Mouse (Mus musculus) urinary bladder, postnatal 4 days (tissue): ENCODE measurements around the gene Tssk2.

Source experiments
- DNase-seq, 2 experiments: peaks; one replicate each; pipeline ENCODE4 v3.0.0; 2021 to 2022; ENCODE audit warnings: low spot score in 2 of 2

The Tssk2 gene

GRCm38 (mm10) chr16:17898462-17898861 lies at the start of gene Tssk2, which contains the start of gene Dgcr2:
Gene Tssk2, plus strand, starts transcription at chr16:17898637.
Gene Dgcr2, minus strand, starts transcription at chr16:17898562.
- no peak for DNase-seq

DNA sequence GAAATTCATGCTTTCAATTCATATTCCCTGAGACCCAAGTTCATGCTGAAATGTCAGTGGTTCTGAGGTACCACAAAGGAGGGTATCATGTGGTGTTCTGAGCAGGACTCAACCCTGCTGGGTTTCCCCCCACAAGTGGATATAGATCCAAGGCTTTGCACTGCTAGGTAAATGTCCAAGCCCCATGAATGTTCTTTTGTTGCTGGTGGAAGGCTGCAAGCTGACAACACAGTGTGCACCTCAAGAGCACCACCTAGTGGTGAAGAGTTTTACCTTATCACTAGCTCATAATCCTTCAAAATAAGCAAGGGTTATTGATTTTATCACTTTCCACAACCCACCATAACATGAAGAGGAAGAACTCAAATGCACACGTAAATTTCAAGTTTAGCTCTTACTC lies 49.5 kb upstream of the Tssk2 start:
- DNase-seq, result no peak

DNA sequence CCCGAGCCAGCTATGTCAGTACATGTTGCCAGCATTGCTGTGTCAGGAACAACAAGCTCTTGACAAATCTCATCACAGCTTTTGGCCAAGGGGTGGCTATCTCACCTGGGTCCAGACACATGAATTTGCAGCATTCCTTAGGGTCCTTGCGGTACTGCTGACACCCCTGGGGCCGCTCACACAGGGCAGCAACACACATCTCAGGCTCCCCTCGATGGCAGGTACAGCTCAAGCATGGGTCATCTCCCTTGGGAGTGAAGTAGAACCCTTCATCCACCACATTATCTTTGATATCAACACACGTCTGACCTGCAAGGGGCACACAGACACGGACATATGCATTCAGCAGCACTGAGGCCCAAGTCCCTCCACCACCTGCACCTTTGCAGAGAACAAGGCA lies 49.0 kb upstream of the Tssk2 start:
- no peak for DNase-seq

DNA sequence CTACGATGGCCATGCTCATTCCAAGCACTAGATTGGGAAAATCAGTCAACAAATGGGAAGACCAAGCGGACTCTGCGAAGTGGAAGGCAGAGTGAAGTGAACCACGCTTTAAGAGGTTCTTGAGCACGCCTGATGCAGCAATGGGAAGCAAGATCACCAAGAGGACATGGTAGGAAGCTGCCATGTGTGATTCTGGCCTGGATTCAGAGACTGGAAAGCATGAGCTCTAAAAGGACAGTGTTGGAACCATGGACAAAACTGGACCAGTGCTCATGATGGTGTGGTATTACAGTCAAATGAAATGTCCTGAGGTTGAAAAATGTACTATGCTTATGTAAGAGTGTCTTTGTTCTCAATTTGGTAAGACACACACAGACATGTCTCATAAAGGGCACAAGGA lies 47.1 kb upstream of the Tssk2 start:
- no peak for DNase-seq

- no peak for DNase-seq
These were observed 46.6 kb upstream of the Tssk2 start for GRCm38 (mm10) chr16:17851860-17852259.

- DNase-seq, result no peak
These were observed 45.2 kb upstream of the Tssk2 start for GRCm38 (mm10) chr16:17853263-17853662.

- no peak for DNase-seq
These were observed 41.3 kb upstream of the Tssk2 start for GRCm38 (mm10) chr16:17857157-17857556.

DNA sequence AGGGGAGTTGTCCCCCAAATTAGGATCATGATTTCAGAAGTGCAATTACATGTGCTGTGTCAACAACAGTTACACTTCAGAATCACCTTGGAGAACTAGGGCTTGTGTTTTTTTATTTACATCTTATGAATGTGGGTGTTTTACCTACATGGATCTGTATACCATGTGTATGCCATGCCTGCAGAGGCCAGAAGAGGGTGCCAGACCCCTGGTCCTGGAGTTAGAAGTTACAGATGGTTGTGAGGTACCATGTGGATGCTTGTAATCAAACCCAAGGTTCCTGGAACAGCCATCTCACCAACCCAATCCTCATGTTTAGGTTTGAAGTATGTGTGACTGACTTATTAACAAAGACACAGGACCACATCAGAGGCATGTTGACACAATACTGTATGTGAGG lies 39.8 kb upstream of the Tssk2 start:
- DNase-seq, result no peak

DNA sequence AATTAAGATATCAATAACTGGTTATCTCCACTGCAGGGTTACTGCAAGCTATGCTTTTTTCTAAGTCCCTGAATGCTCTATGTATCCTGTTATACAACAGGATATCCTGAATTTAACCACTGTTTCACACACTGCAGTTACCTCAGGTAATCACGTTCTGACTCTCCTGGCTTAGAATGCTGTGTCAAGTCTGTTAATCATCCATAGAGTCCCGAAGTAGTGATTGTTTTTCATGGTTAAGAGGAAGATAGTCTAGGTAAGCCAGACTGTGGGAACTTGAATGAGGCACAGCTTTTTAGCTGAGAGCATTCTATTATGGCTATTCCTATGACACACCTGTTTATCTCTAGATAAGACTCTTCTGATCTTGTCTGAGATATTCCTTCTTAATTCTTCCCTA lies 33.1 kb upstream of the Tssk2 start:
- DNase-seq, result no peak

DNA sequence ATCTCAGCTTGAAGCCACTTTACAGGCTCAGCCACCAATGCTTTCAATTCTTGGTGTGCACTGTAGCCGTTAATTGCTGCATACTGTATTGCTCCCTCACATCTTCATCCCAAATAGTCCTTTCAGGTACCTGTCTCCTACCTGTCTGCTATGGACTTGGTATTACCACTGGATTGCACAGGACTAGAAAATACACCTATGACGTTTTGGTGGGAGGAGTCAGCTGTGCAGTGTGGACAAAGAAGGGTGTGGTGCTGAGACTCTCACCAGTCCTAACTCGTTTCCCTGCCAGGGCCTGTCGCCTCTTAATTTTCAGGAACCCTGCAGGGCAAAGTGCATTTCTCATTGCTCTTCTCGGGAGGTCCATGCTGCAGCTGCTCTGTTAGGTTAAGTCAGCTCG lies 32.7 kb upstream of the Tssk2 start:
- DNase-seq, result no peak

DNA sequence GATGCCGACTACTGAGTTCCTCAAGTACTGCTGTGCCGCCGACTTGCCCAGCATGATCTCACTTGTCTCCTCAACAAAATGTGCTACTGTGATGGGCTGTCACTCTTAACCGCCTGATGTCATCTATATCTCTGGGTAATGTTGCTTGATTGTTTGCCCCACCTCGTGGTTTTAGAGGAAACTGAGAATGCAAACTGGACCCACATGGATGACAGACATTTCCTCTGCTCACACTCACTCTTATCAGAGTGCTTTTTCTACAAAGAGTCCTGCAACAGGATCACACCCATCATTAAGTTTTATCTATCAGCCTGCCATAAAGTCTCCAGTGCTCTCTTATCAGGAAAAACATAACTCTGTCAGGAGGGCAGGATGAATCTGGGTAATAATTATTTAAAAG lies 27.2 kb upstream of the Tssk2 start:
- DNase-seq, result no peak

- no peak for DNase-seq
These were observed 25.4 kb upstream of the Tssk2 start for GRCm38 (mm10) chr16:17872995-17873394.

- no peak for DNase-seq
These were observed 23.3 kb upstream of the Tssk2 start for GRCm38 (mm10) chr16:17875174-17875573.

DNA sequence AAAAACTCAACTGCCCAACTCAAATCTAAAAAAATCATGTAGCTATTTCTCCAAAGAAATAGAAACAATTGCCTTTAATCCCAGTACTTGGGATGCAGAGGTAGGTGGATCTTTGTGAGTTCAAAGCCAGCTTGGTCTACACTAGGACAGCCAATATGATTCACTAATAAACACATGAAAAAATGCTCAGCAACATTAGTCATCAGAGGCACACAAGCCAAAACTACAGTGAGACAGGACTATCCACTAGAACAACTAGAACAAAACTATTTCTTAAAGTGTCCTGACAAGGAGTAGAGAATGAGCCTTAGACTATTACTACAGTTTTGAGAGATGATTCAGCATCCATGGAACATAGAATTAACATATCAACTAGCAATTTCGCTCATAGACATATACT lies 22.3 kb upstream of the Tssk2 start:
- no peak for DNase-seq

DNA sequence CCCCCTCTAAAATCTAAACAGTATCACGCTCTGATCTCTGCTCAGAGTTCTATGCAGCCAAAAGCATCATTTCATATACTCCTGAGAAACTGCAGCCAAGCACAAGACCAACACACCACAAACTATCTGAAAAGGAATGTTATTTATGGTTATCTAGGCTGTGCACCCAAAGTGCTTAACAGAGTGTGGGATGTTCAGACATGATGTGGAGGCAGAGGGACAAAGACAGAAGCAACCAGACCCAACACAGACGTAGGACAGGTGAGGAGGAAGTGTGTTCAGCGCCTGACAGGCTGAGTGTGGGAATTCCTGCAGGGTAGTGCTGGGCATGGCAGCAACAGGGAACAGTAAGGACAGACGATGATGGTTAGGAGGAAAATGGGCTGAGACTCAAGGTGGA lies 18.9 kb upstream of the Tssk2 start:
- DNase-seq, result no peak

DNA sequence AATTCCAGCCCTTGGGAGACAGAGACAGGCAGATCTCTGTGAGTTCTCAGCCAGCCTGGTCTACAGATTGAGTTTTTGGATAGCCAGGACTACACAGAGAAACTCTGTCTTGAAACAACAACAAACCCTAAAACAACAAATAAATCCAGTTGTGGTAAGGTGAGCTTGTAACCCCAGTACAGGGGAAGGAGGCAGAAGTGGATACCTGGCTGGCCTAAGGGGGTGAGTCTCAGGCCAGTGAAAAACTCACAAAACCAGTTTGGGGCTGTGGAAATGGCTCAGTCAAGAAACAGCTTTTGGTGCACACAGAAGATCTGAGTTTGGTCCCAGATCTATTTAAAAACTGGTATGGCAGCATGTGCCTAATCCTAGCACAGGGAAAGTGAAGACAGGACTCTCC lies 16.2 kb upstream of the Tssk2 start:
- no peak for DNase-seq

DNA sequence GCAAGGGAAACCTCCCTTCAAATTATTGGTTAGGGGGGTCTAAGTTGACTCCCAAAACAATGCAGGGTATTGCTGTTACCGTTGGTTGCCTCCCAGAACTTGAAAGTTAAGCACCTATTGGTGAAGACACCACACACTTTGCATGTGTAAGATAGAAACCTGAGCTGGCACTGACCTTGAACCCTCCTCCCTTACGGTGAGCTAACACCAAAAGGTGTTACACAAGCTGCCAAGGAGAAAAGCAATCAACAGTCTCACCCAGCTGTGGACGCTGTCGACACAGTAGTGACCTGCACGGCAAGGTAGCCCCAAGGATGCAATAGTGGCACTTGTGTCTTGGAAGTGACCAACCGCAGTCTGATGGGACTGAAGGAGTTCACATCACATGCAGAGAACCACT lies 14.3 kb upstream of the Tssk2 start:
- no peak for DNase-seq

GRCm38 (mm10) chr16:17889689-17890341 lies 8.6 kb upstream of the Tssk2 start:
- DNase-seq, result no peak

GRCm38 (mm10) chr16:17890342-17890727 lies 8.1 kb upstream of the Tssk2 start:
- no peak for DNase-seq

DNA sequence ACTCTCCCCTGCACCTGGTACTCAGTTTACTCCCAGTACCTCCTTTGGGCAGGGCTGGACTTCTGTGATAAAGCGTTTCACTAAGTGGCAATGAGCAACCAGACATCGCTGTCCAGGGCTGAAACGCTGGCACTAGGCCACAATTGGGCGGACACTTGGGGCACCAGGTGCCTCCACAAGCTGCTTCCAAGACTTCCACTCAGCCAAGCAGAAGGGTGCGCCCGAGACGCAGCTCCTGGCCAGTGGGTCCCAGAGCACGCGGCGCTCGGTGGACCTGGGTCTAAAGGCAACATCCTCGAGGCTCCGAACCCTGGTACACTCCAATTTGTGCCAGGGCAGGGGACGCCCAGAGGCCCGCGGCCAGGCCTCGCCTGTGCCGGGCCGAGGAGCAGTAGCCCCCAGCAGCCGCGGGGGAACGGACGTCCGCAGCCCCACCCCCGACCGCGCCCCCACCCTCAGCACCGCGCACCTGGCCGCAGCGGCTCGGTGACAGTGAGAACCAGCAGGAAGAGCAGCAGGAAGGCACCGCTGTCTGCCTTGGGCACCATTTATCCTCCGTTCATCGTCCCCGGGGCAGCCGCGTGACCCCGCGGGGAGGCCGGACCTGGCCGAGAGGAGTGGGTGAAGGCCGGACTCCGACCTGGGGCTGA lies 7.4 kb upstream of the Tssk2 start:
- peak; percentile 53 to 78 for DNase-seq

- peak; percentile 98 to 100 for DNase-seq
These were observed 6.9 kb upstream of the Tssk2 start, which contains the start of gene Gm20518 for GRCm38 (mm10) chr16:17891567-17891959. Gene Gm20518, minus strand, starts transcription at chr16:17891671.

GRCm38 (mm10) chr16:17892606-17893005 lies 5.8 kb upstream of the Tssk2 start:
- no peak for DNase-seq

GRCm38 (mm10) chr16:17893923-17894322 lies 4.5 kb upstream of the Tssk2 start, which contains the start of gene Tssk1:
Gene Tssk1, plus strand, starts transcription at chr16:17894223.
- no peak for DNase-seq

DNA sequence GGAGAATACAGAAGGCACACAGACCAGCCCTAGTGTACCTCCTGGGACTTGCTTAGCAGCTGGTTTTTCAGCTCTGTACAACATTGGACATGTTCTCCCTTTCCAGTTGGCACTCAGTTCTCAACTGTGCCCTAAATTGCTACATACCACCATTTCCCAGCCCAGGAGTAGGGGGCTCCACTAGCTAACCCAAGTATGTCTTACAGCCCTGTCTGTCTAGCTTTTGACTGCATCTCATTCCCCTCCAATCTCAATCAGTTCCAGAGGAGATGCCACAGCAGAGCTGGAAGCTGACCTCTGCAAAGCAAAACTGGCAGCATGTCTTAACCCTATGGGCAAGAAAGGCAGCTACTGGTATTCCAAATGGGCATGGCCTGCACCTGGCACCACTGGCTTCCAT lies 2.3 kb upstream of the Tssk2 start:
- DNase-seq, result no peak
